Mouse (Mus musculus) gastrocnemius, postnatal 36 days (tissue): ENCODE data around the gene Chst10. TPM values are rescaled to one million over a fixed set of nuclear protein-coding genes. Genes with fewer than 3 reads are reported as not detected.

Experiments
- DNase-seq, 2 experiments: peaks; one replicate each; pipeline ENCODE4 v3.0.0; 2022
- intact Hi-C: fragments of 180-260 bp; cut with DNase I; formaldehyde crosslinking; loops from one replicate; pipeline ENCODE4 v1.15.1; 2025
- total RNA-seq, 2 experiments: library from RNA; stranded (reverse); gene quantifications; 2 replicates each; pipeline ENCODE4 v1.2.3; 2021

The Chst10 gene
- total RNA-seq, 2 experiments from 2014 or later, result 0.10 to 0.28 TPM

GRCm38 (mm10) chr1:38871834-38872233 is 26.1 kb downstream of the Chst10 start:
- no peak for DNase-seq
- intact Hi-C loops, result no loop called here

- intact Hi-C loops, result no loop called here
- DNase-seq, result no peak
Observed at GRCm38 (mm10) chr1:38869398-38870195, 28.4 kb downstream of the Chst10 start.

GRCm38 (mm10) chr1:38866242-38866641 is 31.7 kb downstream of the Chst10 start:
- intact Hi-C loops, result no loop called here
- no peak for DNase-seq

- intact Hi-C loops, result no loop called here
- no peak for DNase-seq
Observed at GRCm38 (mm10) chr1:38864341-38864740, 33.6 kb downstream of the Chst10 start.

- no peak for DNase-seq
- intact Hi-C loops, result no loop called here
Observed at GRCm38 (mm10) chr1:38862213-38862612, 35.7 kb downstream of the Chst10 start.

- intact Hi-C loops, result no loop called here
- no peak for DNase-seq
Observed at GRCm38 (mm10) chr1:38860867-38861524, 37.0 kb downstream of the Chst10 start.

GRCm38 (mm10) chr1:38860207-38860606 is 37.8 kb downstream of the Chst10 start:
- intact Hi-C loops, result no loop called here
- no peak for DNase-seq

GRCm38 (mm10) chr1:38856196-38856595 is 41.8 kb downstream of the Chst10 start:
- DNase-seq, result peak in 1 of 2 experiments; percentile 30
- intact Hi-C loops, result no loop called here

GRCm38 (mm10) chr1:38852250-38852649 is 45.7 kb downstream of the Chst10 start:
- intact Hi-C loops, result no loop called here
- DNase-seq, result no peak

- no peak for DNase-seq
- intact Hi-C loops, result no loop called here
Observed at GRCm38 (mm10) chr1:38850650-38851049, 47.3 kb downstream of the Chst10 start.

GRCm38 (mm10) chr1:38848451-38849289 is 49.3 kb downstream of the Chst10 start:
- DNase-seq, result no peak
- intact Hi-C loops, result no loop called here

GRCm38 (mm10) chr1:38847975-38848374 is 50.0 kb downstream of the Chst10 start:
- intact Hi-C loops, result no loop called here
- no peak for DNase-seq

- intact Hi-C loops, result no loop called here
Observed at GRCm38 (mm10) chr1:38843275-38843674, 54.7 kb downstream of the Chst10 start.

GRCm38 (mm10) chr1:38842861-38843260 is 55.1 kb downstream of the Chst10 start:
- intact Hi-C loops, result no loop called here
- no peak for DNase-seq

More at GRCm38 (mm10) chr1:38843275-38843674, 54.7 kb downstream of the Chst10 start:
- DNase-seq, result no peak

- intact Hi-C loops, result no loop called here
- no peak for DNase-seq
Observed at GRCm38 (mm10) chr1:38839944-38840343, 58.0 kb downstream of the Chst10 start.

- intact Hi-C loops, result no loop called here
- no peak for DNase-seq
Observed at GRCm38 (mm10) chr1:38836477-38836872, 61.5 kb downstream of the Chst10 start, which contains the start of gene Lonrf2. Gene Lonrf2, minus strand, starts transcription at chr1:38836711.

GRCm38 (mm10) chr1:38835568-38836476 is 62.1 kb downstream of the Chst10 start:
- DNase-seq, result peak; percentile 7 to 14
- intact Hi-C loops, result no loop called here

- DNase-seq, result no peak
- intact Hi-C loops, result no loop called here
Observed at GRCm38 (mm10) chr1:38834899-38835298, 63.1 kb downstream of the Chst10 start.

- intact Hi-C loops, result no loop called here
- DNase-seq, result no peak
Observed at GRCm38 (mm10) chr1:38824926-38825325, 73.0 kb downstream of the Chst10 start.

- intact Hi-C loops, result no loop called here
- DNase-seq, result no peak
Observed at GRCm38 (mm10) chr1:38823851-38824250, 74.1 kb downstream of the Chst10 start.
